Mouse (Mus musculus) Patski (cell line): Measurements from ENCODE around the gene Pcnx3. TPM values are rescaled to one million over a fixed set of nuclear protein-coding genes. Genes with fewer than 3 reads are reported as not detected.

Experiments used
- ATAC-seq: fragments of 100-300 bp; one replicate; pipeline ENCODE4 v1.8.0; 2021
- CTCF ChIA-PET: fragments of 350-600 bp; sonication (Branson Sonifier 250); formaldehyde crosslinking; loops from one replicate; lab custom pipeline; 2022; ENCODE audit warnings: inconsistent platforms; lab: Charles Lee
- POLR2A ChIA-PET: fragments of 350-600 bp; sonication (Branson Sonifier 250); formaldehyde crosslinking; loops from one replicate; lab custom pipeline; 2022; ENCODE audit warnings: antibody characterized with exemption, inconsistent platforms; lab: Charles Lee
- DNase-seq: peaks from one replicate; pipeline ENCODE4 v3.0.0-alpha.2; 2011; ENCODE audit warnings: low read depth, low spot score
- H3K27me3 ChIP-seq: fragments of 371-371 bp; one replicate; pipeline ENCODE4 v1.5.1; 2021
- CTCF ChIP-seq: fragments of 100-300 bp; IDR thresholded peaks from one replicate; pipeline ENCODE4 v1.5.1; 2021
- in situ Hi-C: fragments of 300-500 bp; cut with MboI; formaldehyde crosslinking; loops from 3 replicates; pipeline ENCODE4 v1.11.1; 2018; ENCODE audit warnings: low pct_unique_long_range_greater_than_20kb, mixed read lengths
- polyA plus RNA-seq: library from polyadenylated mRNA; unstranded; gene quantifications from one replicate; pipeline ENCODE4 v1.2.3, GENCODE M21; 2021

The Pcnx3 gene
- polyA plus RNA-seq, 1 experiment from 2014 or later, result 78.8 TPM

DNA sequence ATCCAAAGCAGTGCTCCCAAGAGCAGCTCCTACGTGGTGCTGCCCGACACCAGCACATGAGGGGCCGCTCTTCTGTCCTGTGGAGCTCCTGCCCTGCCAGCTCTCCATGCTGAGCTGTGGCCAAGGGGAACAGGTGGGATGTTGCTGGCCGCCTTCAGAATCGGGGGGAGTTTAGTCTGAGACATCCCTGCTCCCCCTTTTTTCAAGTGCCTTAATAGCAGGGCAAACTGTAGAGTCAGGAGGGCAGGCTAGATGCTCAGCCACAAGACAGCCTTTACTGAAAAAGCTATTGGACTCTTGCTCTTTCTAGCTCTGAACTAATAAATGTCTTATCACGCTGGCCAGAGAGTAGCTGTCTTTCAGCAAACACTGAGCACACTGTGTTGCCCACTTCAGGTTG, 40.9 kb downstream of the Pcnx3 start:
- DNase-seq (no peak), ATAC-seq (no peak)
- ChIA-PET CTCF (interaction anchor here (1.5 kb wide), 1 partner anchor 139 kb away, joined by 4 read pairs; no protein-coding TSS in a partner anchor), POLR2A (no interaction called here)
- in situ Hi-C loops, result no loop called here
- no peak for TF ChIP-seq CTCF
- no peaks in the 10 kb centered on the region for H3K27me3 ChIP-seq

DNA sequence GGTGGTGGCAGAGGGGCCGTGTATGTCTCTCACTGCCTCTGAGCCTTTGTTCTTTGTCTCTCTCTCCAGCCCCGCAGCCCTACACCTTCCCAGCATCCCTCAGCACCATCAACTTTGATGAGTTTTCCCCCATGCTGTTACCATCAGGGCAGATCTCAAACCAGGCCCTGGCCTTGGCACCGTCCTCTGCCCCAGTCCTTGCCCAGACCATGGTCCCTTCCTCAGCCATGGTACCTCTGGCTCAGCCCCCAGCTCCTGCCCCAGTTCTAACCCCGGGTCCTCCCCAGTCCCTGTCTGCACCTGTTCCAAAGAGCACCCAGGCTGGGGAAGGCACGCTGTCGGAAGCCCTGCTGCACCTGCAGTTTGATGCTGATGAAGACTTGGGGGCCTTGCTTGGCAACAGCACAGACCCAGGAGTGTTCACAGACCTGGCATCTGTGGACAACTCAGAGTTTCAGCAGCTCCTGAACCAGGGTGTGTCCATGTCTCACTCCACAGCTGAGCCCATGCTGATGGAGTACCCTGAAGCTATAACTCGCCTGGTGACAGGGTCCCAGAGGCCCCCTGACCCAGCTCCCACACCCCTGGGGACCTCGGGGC, 41.9 kb downstream of the Pcnx3 start:
- POLR2A ChIA-PET, result no interaction called here
- TF ChIP-seq CTCF, result no peak
- in situ Hi-C loops, result no loop called here
- ATAC-seq (no peak), DNase-seq (no peak)
- CTCF ChIA-PET, result interaction anchor here (1.5 to 1.7 kb wide), 2 partner anchors 9 to 140 kb away, joined by 4 read pairs; no protein-coding TSS in a partner anchor
- H3K27me3 ChIP-seq, result no peaks in the 10 kb centered on the region

DNA sequence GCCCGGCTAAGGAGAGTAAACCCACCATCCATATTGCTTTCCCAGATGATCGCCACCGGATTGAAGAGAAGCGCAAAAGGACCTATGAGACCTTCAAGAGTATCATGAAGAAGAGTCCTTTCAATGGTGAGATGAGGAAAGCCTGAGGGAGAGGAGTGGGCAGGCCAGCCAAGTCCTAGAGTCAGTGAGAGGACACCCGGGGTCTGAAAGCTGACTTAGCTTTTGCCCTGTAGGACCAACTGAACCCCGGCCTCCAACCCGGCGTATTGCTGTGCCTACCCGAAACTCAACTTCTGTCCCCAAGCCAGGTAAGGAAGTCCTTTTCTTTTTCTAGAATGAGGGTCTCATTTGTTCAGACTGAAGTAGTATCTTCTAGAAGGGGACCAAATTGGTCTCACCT, 43.4 kb downstream of the Pcnx3 start:
- POLR2A ChIA-PET, result interaction anchor here (0.6 kb wide), 1 partner anchor 23 kb away, joined by 3 read pairs; no protein-coding TSS in a partner anchor
- H3K27me3 ChIP-seq, result no peaks in the 10 kb centered on the region
- CTCF ChIA-PET, result interaction anchor here (1.7 kb wide), 1 partner anchor 10 kb away, joined by 4 read pairs; no protein-coding TSS in a partner anchor
- ATAC-seq (no peak), DNase-seq (no peak)
- TF ChIP-seq CTCF, result no peak
- in situ Hi-C loops, result no loop called here

DNA sequence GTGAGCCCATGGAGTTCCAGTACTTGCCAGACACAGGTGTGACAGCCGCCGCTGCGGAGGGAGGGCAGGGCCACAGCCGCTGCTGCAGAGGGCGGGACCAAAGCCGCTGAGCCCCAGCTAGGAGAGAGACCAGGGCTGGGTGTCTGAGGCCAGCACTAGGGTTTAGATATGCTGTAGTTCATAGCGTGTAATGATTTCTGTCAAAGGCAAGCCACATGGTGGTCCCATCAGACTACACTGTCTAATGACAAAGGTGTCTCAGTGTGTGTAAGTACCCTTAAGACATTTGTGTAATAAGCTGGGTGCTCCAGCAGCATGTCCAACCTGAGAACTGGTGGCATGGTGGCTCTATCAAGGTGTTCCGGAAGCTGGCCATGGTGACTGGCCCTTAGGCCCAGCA, 47.1 kb downstream of the Pcnx3 start:
- in situ Hi-C loops, result no loop called here
- no peak for TF ChIP-seq CTCF
- no peak for DNase-seq
- no peaks in the 10 kb centered on the region for H3K27me3 ChIP-seq
- ChIA-PET CTCF (no interaction called here), POLR2A (interaction anchor here (0.8 to 1.1 kb wide), 2 partner anchors 19 to 424 kb away, joined by 3 read pairs; no protein-coding TSS in a partner anchor)
- ATAC-seq, result no peak

DNA sequence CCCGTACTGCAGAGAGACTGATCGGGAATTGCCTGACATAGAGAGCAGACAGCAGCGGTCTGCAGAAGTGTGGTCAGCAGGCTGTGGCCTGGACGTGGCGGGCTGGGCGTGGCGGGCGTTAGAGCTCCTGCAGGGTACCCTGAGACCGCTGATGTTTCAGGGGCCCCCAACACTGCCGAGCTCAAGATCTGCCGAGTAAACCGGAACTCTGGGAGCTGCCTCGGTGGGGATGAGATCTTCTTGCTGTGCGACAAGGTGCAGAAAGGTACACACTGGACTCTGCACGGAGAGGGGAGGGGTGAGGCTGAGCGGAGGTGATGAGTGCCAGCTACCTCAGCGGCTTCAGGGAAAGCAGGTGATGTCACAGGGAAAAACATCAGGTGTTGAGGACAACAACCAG, 47.7 kb downstream of the Pcnx3 start:
- no peaks in the 10 kb centered on the region for H3K27me3 ChIP-seq
- in situ Hi-C loops, result no loop called here
- POLR2A ChIA-PET, result interaction anchor here (1.1 kb wide), 1 partner anchor 20 kb away, joined by 3 read pairs; no protein-coding TSS in a partner anchor
- DNase-seq, result no peak
- CTCF ChIA-PET, result no interaction called here
- TF ChIP-seq CTCF, result no peak
- ATAC-seq, result no peak

DNA sequence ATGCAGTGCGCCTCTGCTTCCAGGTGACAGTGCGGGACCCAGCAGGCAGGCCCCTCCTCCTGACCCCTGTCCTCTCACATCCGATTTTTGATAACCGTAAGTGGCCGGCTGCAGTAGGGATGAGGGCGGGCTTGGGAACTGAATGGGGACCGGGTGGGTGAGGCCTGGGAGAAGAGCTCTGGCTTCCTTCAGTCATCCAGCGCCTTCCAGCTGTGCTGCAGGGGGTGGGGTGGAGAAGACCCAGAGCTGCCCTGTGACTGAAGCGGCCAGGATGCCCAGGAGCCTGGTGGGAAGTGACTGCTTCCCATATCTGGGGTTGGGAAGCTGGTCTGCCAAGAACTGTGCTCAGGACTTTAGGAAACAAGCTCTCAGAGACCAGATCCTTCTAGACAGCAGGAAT, 48.4 kb downstream of the Pcnx3 start:
- POLR2A ChIA-PET, result interaction anchor here (0.7 to 1.1 kb wide), 2 partner anchors 12 to 126 kb away, joined by 3 read pairs; no protein-coding TSS in a partner anchor
- no peaks in the 10 kb centered on the region for H3K27me3 ChIP-seq
- no peak for TF ChIP-seq CTCF
- CTCF ChIA-PET, result no interaction called here
- no peak for DNase-seq
- in situ Hi-C loops, result no loop called here
- no peak for ATAC-seq

DNA sequence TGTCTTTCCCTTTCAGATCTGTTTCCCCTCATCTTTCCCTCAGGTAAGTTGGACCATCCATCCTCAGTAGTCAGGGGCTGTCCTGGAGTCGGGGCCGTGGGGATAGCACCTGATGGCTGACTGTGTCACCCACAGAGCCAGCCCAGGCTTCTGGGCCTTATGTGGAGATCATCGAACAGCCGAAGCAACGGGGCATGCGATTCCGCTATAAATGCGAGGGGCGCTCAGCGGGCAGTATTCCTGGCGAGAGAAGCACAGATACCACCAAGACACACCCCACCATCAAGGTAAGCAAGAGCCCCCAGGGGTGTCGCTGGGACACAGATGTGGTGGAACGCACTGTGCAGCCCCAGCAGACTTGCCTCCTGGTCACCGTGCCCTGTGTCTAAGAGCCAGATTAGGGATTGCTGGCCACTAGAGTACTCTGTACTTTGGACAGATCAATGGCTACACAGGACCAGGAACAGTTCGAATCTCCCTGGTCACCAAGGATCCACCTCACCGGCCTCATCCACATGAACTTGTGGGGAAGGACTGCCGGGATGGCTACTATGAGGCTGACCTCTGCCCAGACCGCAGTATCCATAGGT, 50.2 kb downstream of the Pcnx3 start:
- ChIA-PET POLR2A (interaction anchor here (1.0 to 1.1 kb wide), 2 partner anchors 17 to 24 kb away, joined by 3 to 5 read pairs; no protein-coding TSS in a partner anchor), CTCF (no interaction called here)
- ATAC-seq (no peak), DNase-seq (no peak)
- H3K27me3 ChIP-seq, result no peaks in the 10 kb centered on the region
- in situ Hi-C loops, result no loop called here
- TF ChIP-seq CTCF, result no peak

DNA sequence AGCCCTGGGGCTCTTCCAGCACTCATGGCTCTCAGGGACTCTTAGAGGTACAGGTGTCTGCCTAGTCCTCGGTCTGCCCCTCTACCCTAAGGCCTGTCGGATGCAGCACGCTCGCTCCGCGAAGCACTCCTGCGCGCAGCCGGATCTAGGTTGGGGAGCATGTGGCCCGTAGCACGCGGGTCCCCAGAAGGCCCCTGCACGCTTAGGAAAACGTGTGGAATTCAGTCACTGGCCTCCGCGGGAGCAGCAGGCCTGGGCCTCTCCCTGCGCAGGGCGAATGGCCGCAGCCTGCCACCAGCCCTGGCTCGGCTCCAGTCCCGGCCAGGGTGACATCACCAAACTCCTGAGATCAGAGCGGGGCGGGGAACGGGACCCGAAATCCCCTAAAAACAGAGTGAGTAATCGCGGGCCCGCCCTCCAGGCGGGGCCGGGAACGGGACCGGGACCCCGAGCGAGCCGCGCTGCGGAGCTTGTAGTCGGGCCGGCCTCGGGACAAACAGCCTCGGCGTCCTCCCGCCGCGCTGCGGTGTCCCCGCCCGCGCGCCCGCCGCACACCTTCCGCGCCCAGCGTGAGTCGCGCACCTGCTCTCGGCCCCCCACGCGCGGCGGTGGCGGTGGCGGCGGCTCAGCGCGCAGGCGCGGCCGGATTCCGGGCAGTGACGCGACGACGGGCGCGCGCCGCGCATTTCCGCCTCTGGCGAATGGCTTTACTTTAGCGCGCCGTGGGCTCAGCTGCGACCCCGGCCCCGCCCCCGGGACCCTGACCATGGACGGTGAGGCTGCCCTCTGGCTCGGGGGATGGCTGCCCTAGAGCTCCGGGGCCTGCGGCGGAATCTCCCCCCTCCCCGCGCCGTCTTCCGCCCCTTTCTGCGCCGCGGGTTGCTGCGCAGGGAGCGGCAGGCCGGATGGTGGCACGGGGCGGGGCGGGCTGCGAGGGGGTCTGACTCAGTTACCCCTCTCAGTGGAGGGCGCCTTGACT, 51.4 kb downstream of the Pcnx3 start, which contains the start of gene Rela:
TSS of gene Rela (plus strand) at position 415 of the 979 bp plus-strand sequence.
- in situ Hi-C loops, result no loop called here
- ChIA-PET CTCF (no interaction called here), POLR2A (interaction anchor here (0.7 to 1.9 kb wide), 9 partner anchors 11 to 369 kb away, joined by 3 to 6 read pairs (median 3); partner anchors contain the start of genes Map3k11 and Pcnx3)
- DNase-seq (peak; percentile 69), ATAC-seq (peak; percentile 72)
- TF ChIP-seq CTCF, result no peak
- H3K27me3 ChIP-seq, result no peaks in the 10 kb centered on the region

DNA sequence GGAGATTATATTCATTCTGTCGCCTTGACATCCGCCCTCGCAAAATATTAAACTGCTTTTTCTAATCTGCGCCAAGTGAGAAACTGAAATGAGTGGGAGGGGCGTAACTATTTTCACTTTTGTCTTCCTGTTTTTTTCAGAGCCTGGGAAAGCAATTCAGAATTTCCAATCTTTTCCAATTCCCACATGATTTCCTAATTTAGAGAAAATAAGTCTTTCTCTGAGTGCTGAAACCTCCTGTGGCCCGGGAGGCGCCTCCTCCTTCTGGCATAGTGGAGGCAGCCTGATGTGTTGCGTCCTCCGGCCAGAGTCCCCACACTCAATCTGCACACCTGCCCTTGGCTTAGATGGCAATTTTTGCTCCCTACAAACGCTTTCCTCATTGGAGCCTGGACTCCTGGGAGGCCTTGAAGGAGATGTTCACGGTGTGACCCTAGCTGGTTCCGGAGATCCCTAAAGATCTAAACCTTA, 52.1 kb downstream of the Pcnx3 start:
- no peaks in the 10 kb centered on the region for H3K27me3 ChIP-seq
- POLR2A ChIA-PET, result interaction anchor here (1.0 to 1.9 kb wide), 5 partner anchors 12 to 68 kb away, joined by 3 to 6 read pairs (median 3); partner anchors contain the start of genes Map3k11 and Pcnx3
- in situ Hi-C loops, result no loop called here
- ATAC-seq, result no peak
- no peak for TF ChIP-seq CTCF
- no peak for DNase-seq
- CTCF ChIA-PET, result no interaction called here
